24 mouse cellular contexts compared by ENCODE assay signal in the genomic region with DNA sequence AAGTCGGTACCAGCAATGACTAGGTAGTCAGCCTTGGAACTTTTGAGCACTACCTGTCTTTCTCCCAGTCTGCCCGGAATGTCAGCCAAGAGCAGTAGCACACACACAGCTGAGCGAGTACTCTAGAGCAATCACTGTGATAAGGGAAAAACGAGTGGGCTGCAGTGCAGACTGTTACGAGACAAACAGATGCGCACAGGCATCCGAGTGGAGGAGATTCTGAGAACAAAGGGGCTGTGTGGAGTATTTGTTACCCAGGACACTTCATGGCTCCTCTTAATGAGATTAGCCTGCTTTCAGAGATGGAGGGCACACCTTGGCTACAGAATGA.
DNase-seq lines count a peak whose midpoint lies in the region; ATAC-seq and TF ChIP-seq lines count a peak whose summit lies in the region.
"Had no signal": no experiment of that assay in that cellular context is flagged by ENCODE, and none has a peak within 500 bp of the region (broad histone marks: within the 10 kb centered on the region; RNA-seq: fewer than 3 reads in every experiment).

No protein-coding gene starts in this region.

- no peaks in the 10 kb centered on the region for H3K9me3 ChIP-seq in heart, embryonic 10.5 days
- no peaks in the 10 kb centered on the region for H3K9me3 ChIP-seq in heart, postnatal 0 days (replicated peaks; ENCODE audit: control insufficient read depth, low read length)
- H3K9me3 ChIP-seq in lung, postnatal 0 days (ENCODE audit: low read length) = no peaks in the 10 kb centered on the region
- H3K9me3 ChIP-seq: embryonic facial prominence, embryonic 13.5 days; G1E; hindbrain, embryonic 15.5 days; limb, embryonic 13.5 days; liver, embryonic 13.5 days; stomach, embryonic 15.5 days had no signal

- H3K4me2 ChIP-seq in heart, postnatal 0 days (ENCODE audit: low read depth, low read length) = no peak overlapping the region; the same call in 1 of the 2 replicates
- no peak overlapping the region for H3K4me2 ChIP-seq in lung, postnatal 0 days (replicated peaks; ENCODE audit: low read depth, low read length)
- H3K4me2 ChIP-seq: embryonic facial prominence, embryonic 13.5 days; hindbrain, embryonic 15.5 days; limb, embryonic 13.5 days; liver, embryonic 13.5 days; stomach, embryonic 15.5 days had no signal

- H3K4me1 ChIP-seq in heart, embryonic 10.5 days = peaks cover 30% of the 10 kb centered on the region
- H3K4me1 ChIP-seq in heart, postnatal 0 days (ENCODE audit: control insufficient read depth, insufficient read depth) = peaks cover 7% of the 10 kb centered on the region
- H3K4me1 ChIP-seq in lung, postnatal 0 days (ENCODE audit: insufficient read depth, low read depth, low read length) = peaks cover 8% of the 10 kb centered on the region
- H3K4me1 ChIP-seq: embryonic facial prominence, embryonic 13.5 days; liver, embryonic 13.5 days; stomach, embryonic 15.5 days had no signal

- no peak overlapping the region for H3K9ac ChIP-seq in heart, postnatal 0 days (replicated peaks; ENCODE audit: low read depth, low read length)
- no peak overlapping the region for H3K9ac ChIP-seq in lung, postnatal 0 days (replicated peaks; ENCODE audit: low read depth)
- H3K9ac ChIP-seq: embryonic facial prominence, embryonic 13.5 days; hindbrain, embryonic 15.5 days; limb, embryonic 13.5 days; liver, embryonic 13.5 days; stomach, embryonic 15.5 days had no signal

- no peak for TF ChIP-seq CTCF in heart, postnatal 0 days (IDR thresholded peaks at IDR 0.05; ENCODE audit: low read depth)
- no peak for TF ChIP-seq CTCF in lung, postnatal 0 days (IDR thresholded peaks at IDR 0.05)

- intact Hi-C loops in heart, postnatal 10 days (cut with DNase I) = no loop called here

- H3K36me3 ChIP-seq in heart, embryonic 10.5 days = no peaks in the 10 kb centered on the region
- no peaks in the 10 kb centered on the region for H3K36me3 ChIP-seq in heart, postnatal 0 days (replicated peaks; ENCODE audit: control insufficient read depth, insufficient read depth, low read length)
- H3K36me3 ChIP-seq in lung, postnatal 0 days (ENCODE audit: insufficient read depth, low read length) = no peaks in the 10 kb centered on the region
- H3K36me3 ChIP-seq: embryonic facial prominence, embryonic 13.5 days; G1E; hindbrain, embryonic 15.5 days; limb, embryonic 13.5 days; liver, embryonic 13.5 days; stomach, embryonic 15.5 days had no signal

- ATAC-seq in heart, postnatal 0 days (ENCODE audit: insufficient read depth, low read depth) = peak; percentile 53
- ATAC-seq in lung, postnatal 0 days = peak; percentile 74
- ATAC-seq: activated CD4-positive, CD25-positive, alpha-beta regulatory T cell, adult 4 months; forebrain, embryonic 14.5 days; intestine, postnatal 0 days had no signal

- no peak for DNase-seq in heart, embryonic 10.5 days (ENCODE audit: low spot score)
- DNase-seq in heart, adult 8-10 months (ENCODE audit: low spot score) = no peak
- DNase-seq in heart, postnatal 0 days (ENCODE audit: low spot score) = no peak
- no peak for DNase-seq in heart, postnatal 10 days
- DNase-seq in lung, postnatal 0 days (ENCODE audit: low spot score) = peak; percentile 48
- no peak for DNase-seq in lung, postnatal 25 days (ENCODE audit: low spot score)
- peak; percentile 16 for DNase-seq in brain, adult 2 months (ENCODE audit: low read depth, low spot score)
- DNase-seq in cerebellum, postnatal 25 days = no peak
- DNase-seq: adrenal gland, postnatal 10 days; cerebellum, adult 11 months; cerebellum, postnatal 10 days; gastrocnemius, postnatal 36 days; layer of hippocampus, postnatal 36 days; liver, embryonic 13.5 days; retina, postnatal 1 day had no signal

- H3K4me3 ChIP-seq in heart, embryonic 10.5 days = peak overlapping the region; percentile 13; the same call in 1 of the 2 replicates
- no peak overlapping the region for H3K4me3 ChIP-seq in heart, postnatal 0 days (ENCODE audit: low read depth, low read length)
- no peak overlapping the region for H3K4me3 ChIP-seq in lung, postnatal 0 days (ENCODE audit: low read depth, low read length)
- H3K4me3 ChIP-seq: embryonic facial prominence, embryonic 13.5 days; hindbrain, embryonic 15.5 days; limb, embryonic 13.5 days; liver, embryonic 13.5 days; stomach, embryonic 15.5 days had no signal

- peak overlapping the region; percentile 23 for H3K27ac ChIP-seq in heart, embryonic 10.5 days
- no peak overlapping the region for H3K27ac ChIP-seq in heart, postnatal 0 days (ENCODE audit: low read depth)
- peak overlapping the region; percentile 38; the same call in 1 of the 2 replicates for H3K27ac ChIP-seq in lung, postnatal 0 days (ENCODE audit: low read length)
- H3K27ac ChIP-seq: embryonic facial prominence, embryonic 13.5 days; hindbrain, embryonic 15.5 days; kidney, postnatal 0 days; limb, embryonic 13.5 days; liver, embryonic 13.5 days; stomach, embryonic 15.5 days had no signal

- H3K27me3 ChIP-seq in heart, embryonic 10.5 days (ENCODE audit: insufficient read depth, poor library complexity, severe bottlenecking) = no peaks in the 10 kb centered on the region
- H3K27me3 ChIP-seq in heart, postnatal 0 days (ENCODE audit: control insufficient read depth, insufficient read depth, low read length) = no peaks in the 10 kb centered on the region
- H3K27me3 ChIP-seq in lung, postnatal 0 days (replicated peaks; ENCODE audit: insufficient read depth, low read length) = no peaks in the 10 kb centered on the region
- H3K27me3 ChIP-seq: embryonic facial prominence, embryonic 13.5 days; hindbrain, embryonic 15.5 days; limb, embryonic 13.5 days; liver, embryonic 13.5 days; stomach, embryonic 15.5 days had no signal

- no peak for TF ChIP-seq EP300 in heart, postnatal 0 days (IDR thresholded peaks at IDR 0.05; ENCODE audit: low read depth)
- TF ChIP-seq EP300 in lung, postnatal 0 days (IDR thresholded peaks at IDR 0.05) = peak; percentile 44

- WGBS in heart, embryonic 10.5 days = 24% methylated on average over 7 of the region's 7 CpGs
- 16% methylated on average over 7 of the region's 7 CpGs for WGBS in heart, postnatal 0 days
- 37% methylated on average over 7 of the region's 7 CpGs for WGBS in lung, postnatal 0 days

Comparison
In these comparisons a context has a peak if more than half of its experiments do, and no peak if none do; other contexts are left out.
1. DNase-seq: peak in lung, postnatal 0 days (single experiment) and brain, adult 2 months (single experiment); none in heart, embryonic 10.5 days (single experiment), heart, adult 8-10 months (single experiment), heart, postnatal 0 days (single experiment), heart, postnatal 10 days (0 of 2), lung, postnatal 25 days (single experiment) and cerebellum, postnatal 25 days (0 of 2).